Mouse (Mus musculus): Measurements from ENCODE around the gene Tmem138. TPM values are rescaled to one million over a fixed set of nuclear protein-coding genes. Genes with fewer than 3 reads are reported as not detected.
"Not testable (repeated sequence)": the region's sequence is repeated elsewhere in the genome, so short reads cannot be mapped to it uniquely, and the experiment has no call there.

The Tmem138 gene
- total RNA-seq, 1 experiment from 2014 or later: 15.9 TPM

GRCm38 (mm10) chr19:10580761-10581160, 3.6 kb upstream of the Tmem138 start:
- ATAC-seq (replicated peaks; ENCODE audit: low read depth, poor library complexity, severe bottlenecking): 0 out of 2 replicates have a peak, but pooled peaks have one; percentile 11

- no peak for ATAC-seq (replicated peaks; ENCODE audit: low read depth, poor library complexity, severe bottlenecking)
Observed at GRCm38 (mm10) chr19:10580102-10580501, 2.9 kb upstream of the Tmem138 start.

GRCm38 (mm10) chr19:10569627-10570026, 7.5 kb downstream of the Tmem138 start:
- no peak for ATAC-seq (replicated peaks; ENCODE audit: low read depth, poor library complexity, severe bottlenecking)

GRCm38 (mm10) chr19:10565217-10565616, 11.9 kb downstream of the Tmem138 start:
- ATAC-seq (replicated peaks; ENCODE audit: low read depth, poor library complexity, severe bottlenecking): no peak

- no peak for ATAC-seq (replicated peaks; ENCODE audit: low read depth, poor library complexity, severe bottlenecking)
Observed at GRCm38 (mm10) chr19:10564278-10564677, 12.9 kb downstream of the Tmem138 start.

GRCm38 (mm10) chr19:10562351-10562750, 14.8 kb downstream of the Tmem138 start:
- ATAC-seq (replicated peaks; ENCODE audit: low read depth, poor library complexity, severe bottlenecking): no peak

GRCm38 (mm10) chr19:10561558-10562314, 15.4 kb downstream of the Tmem138 start:
- peak; percentile 82 for ATAC-seq (replicated peaks; ENCODE audit: low read depth, poor library complexity, severe bottlenecking)

GRCm38 (mm10) chr19:10560108-10560507, 17.1 kb downstream of the Tmem138 start:
- ATAC-seq (replicated peaks; ENCODE audit: low read depth, poor library complexity, severe bottlenecking): no peak

GRCm38 (mm10) chr19:10557837-10558375, 19.3 kb downstream of the Tmem138 start:
- ATAC-seq (replicated peaks; ENCODE audit: low read depth, poor library complexity, severe bottlenecking): not testable (repeated sequence)

- ATAC-seq (replicated peaks; ENCODE audit: low read depth, poor library complexity, severe bottlenecking): no peak
Observed at GRCm38 (mm10) chr19:10557430-10557829, 19.7 kb downstream of the Tmem138 start.

- ATAC-seq (replicated peaks; ENCODE audit: low read depth, poor library complexity, severe bottlenecking): no peak
Observed at GRCm38 (mm10) chr19:10557001-10557400, 20.2 kb downstream of the Tmem138 start.

GRCm38 (mm10) chr19:10555624-10556510, 21.3 kb downstream of the Tmem138 start, which contains the start of gene Tmem216:
Gene Tmem216, minus strand, starts transcription at chr19:10556238.
- ATAC-seq (replicated peaks; ENCODE audit: low read depth, poor library complexity, severe bottlenecking): peak; percentile 97

GRCm38 (mm10) chr19:10539454-10539853, 37.7 kb downstream of the Tmem138 start:
- no peak for ATAC-seq (replicated peaks; ENCODE audit: low read depth, poor library complexity, severe bottlenecking)

- no peak for ATAC-seq (replicated peaks; ENCODE audit: low read depth, poor library complexity, severe bottlenecking)
Observed at GRCm38 (mm10) chr19:10530082-10530481, 47.1 kb downstream of the Tmem138 start.

- ATAC-seq (replicated peaks; ENCODE audit: low read depth, poor library complexity, severe bottlenecking): 0 out of 2 replicates have a peak, but pooled peaks have one; percentile 46
Observed at GRCm38 (mm10) chr19:10525910-10526309, 51.3 kb downstream of the Tmem138 start, which contains the start of gene Sdhaf2. Gene Sdhaf2, minus strand, starts transcription at chr19:10526142.

- ATAC-seq (replicated peaks; ENCODE audit: low read depth, poor library complexity, severe bottlenecking): peak; percentile 88
Observed at GRCm38 (mm10) chr19:10525106-10525901, 51.9 kb downstream of the Tmem138 start, which contains the start of gene Cpsf7. Gene Cpsf7, plus strand, starts transcription at chr19:10525266.

GRCm38 (mm10) chr19:10524784-10525105, 52.4 kb downstream of the Tmem138 start:
- ATAC-seq (replicated peaks; ENCODE audit: low read depth, poor library complexity, severe bottlenecking): no peak

GRCm38 (mm10) chr19:10523483-10524080, 53.6 kb downstream of the Tmem138 start:
- no peak for ATAC-seq (replicated peaks; ENCODE audit: low read depth, poor library complexity, severe bottlenecking)

- ATAC-seq (replicated peaks; ENCODE audit: low read depth, poor library complexity, severe bottlenecking): no peak
Observed at GRCm38 (mm10) chr19:10521926-10522325, 55.2 kb downstream of the Tmem138 start.

All from common myeloid progenitor, adult 5-6 weeks (primary cell).